Mouse (Mus musculus): ENCODE measurements around the gene Nlrp6. TPM values are rescaled to one million over a fixed set of nuclear protein-coding genes. Genes with fewer than 3 reads are reported as not detected.
A peak's percentile ranks its signal among the peaks of the same experiment; 100 is the strongest.
"Not testable (repeated sequence)": the region's sequence is repeated elsewhere in the genome, so short reads cannot be mapped to it uniquely, and the experiment has no call there.

Nlrp6 gene
- polyA plus RNA-seq, 1 experiment from 2014 or later, result 18.8 TPM

GRCm38 (mm10) chr7:140881696-140882468 is 38.8 kb upstream of the Nlrp6 start, which contains the start of the genes Psmd13 and Sirt3:
Psmd13 (plus strand) TSS chr7:140881968.
Sirt3 (minus strand) TSS chr7:140882309.
- H3K27ac ChIP-seq (ENCODE audit: low read depth), result peak within 1 kb of the TSS; percentile 93
- DNase-seq (peak; percentile 95), ATAC-seq (peak; percentile 88)
- peak within 1 kb of the TSS; percentile 88 for H3K4me3 ChIP-seq (ENCODE audit: low read depth, low read length)
- TF ChIP-seq EP300 (IDR thresholded peaks at IDR 0.05; ENCODE audit: low read depth) (no peak), CTCF (IDR thresholded peaks at IDR 0.05; ENCODE audit: low read depth) (no peak)
- peak within 1 kb of the TSS; percentile 90 for H3K9ac ChIP-seq (replicated peaks)
- peaks cover 27% of the 10 kb centered on the region for H3K36me3 ChIP-seq (replicated peaks; ENCODE audit: insufficient read depth, low read length)
- peaks cover 22% of the 10 kb centered on the region for H3K4me1 ChIP-seq (ENCODE audit: insufficient read depth)
- H3K4me2 ChIP-seq (ENCODE audit: low read depth, low read length), result peak within 1 kb of the TSS; percentile 89
- 2% methylated on average over 59 of the region's 59 CpGs for WGBS (ENCODE audit: insufficient replicate concordance)
- H3K27me3 ChIP-seq (ENCODE audit: insufficient read depth, low read length), result no peaks in the 10 kb centered on the region
- no peaks in the 10 kb centered on the region for H3K9me3 ChIP-seq (ENCODE audit: low read length)

GRCm38 (mm10) chr7:140882469-140882803 is 38.3 kb upstream of the Nlrp6 start:
- peaks cover 22% of the 10 kb centered on the region for H3K4me1 ChIP-seq (ENCODE audit: insufficient read depth)
- no peak for TF ChIP-seq CTCF (IDR thresholded peaks at IDR 0.05; ENCODE audit: low read depth)
- no peak for TF ChIP-seq EP300 (IDR thresholded peaks at IDR 0.05; ENCODE audit: low read depth)
- H3K4me2 ChIP-seq (ENCODE audit: low read depth, low read length), result peak overlapping the region; percentile 89
- 3% methylated on average over 12 of the region's 12 CpGs for WGBS (ENCODE audit: insufficient replicate concordance)
- H3K4me3 ChIP-seq (ENCODE audit: low read depth, low read length), result peak overlapping the region; percentile 88
- no peaks in the 10 kb centered on the region for H3K9me3 ChIP-seq (ENCODE audit: low read length)
- H3K9ac ChIP-seq (replicated peaks), result peak overlapping the region; percentile 90
- ATAC-seq, result peak; percentile 8
- no peak for DNase-seq
- peaks cover 26% of the 10 kb centered on the region for H3K36me3 ChIP-seq (replicated peaks; ENCODE audit: insufficient read depth, low read length)
- peak overlapping the region; percentile 93 for H3K27ac ChIP-seq (ENCODE audit: low read depth)
- no peaks in the 10 kb centered on the region for H3K27me3 ChIP-seq (ENCODE audit: insufficient read depth, low read length)

- not testable (repeated sequence) for H3K4me2 ChIP-seq (ENCODE audit: low read depth, low read length); H3K27me3 ChIP-seq (ENCODE audit: insufficient read depth, low read length); H3K9me3 ChIP-seq (ENCODE audit: low read length); H3K9ac ChIP-seq (replicated peaks); H3K4me1 ChIP-seq (ENCODE audit: insufficient read depth); DNase-seq; H3K4me3 ChIP-seq (ENCODE audit: low read depth, low read length); H3K27ac ChIP-seq (ENCODE audit: low read depth); ATAC-seq
- peaks cover 67% of the 10 kb centered on the region for H3K36me3 ChIP-seq (replicated peaks; ENCODE audit: insufficient read depth, low read length)
- WGBS (ENCODE audit: insufficient replicate concordance), result 94% methylated on average over 16 of the region's 16 CpGs
Observed at GRCm38 (mm10) chr7:140890636-140891035, 30.1 kb upstream of the Nlrp6 start.

GRCm38 (mm10) chr7:140894031-140894430 is 26.7 kb upstream of the Nlrp6 start:
- ATAC-seq (no peak), DNase-seq (no peak)
- H3K27me3 ChIP-seq (ENCODE audit: insufficient read depth, low read length), result no peaks in the 10 kb centered on the region
- H3K4me2 ChIP-seq (ENCODE audit: low read depth, low read length), result no peak overlapping the region
- WGBS (ENCODE audit: insufficient replicate concordance), result 84% methylated on average over 7 of the region's 7 CpGs
- H3K36me3 ChIP-seq (replicated peaks; ENCODE audit: insufficient read depth, low read length), result peaks cover 59% of the 10 kb centered on the region
- no peak overlapping the region for H3K9ac ChIP-seq (replicated peaks)
- H3K27ac ChIP-seq (ENCODE audit: low read depth), result no peak overlapping the region
- no peaks in the 10 kb centered on the region for H3K9me3 ChIP-seq (ENCODE audit: low read length)
- no peak overlapping the region for H3K4me3 ChIP-seq (ENCODE audit: low read depth, low read length)
- TF ChIP-seq CTCF (IDR thresholded peaks at IDR 0.05; ENCODE audit: low read depth) (no peak), EP300 (IDR thresholded peaks at IDR 0.05; ENCODE audit: low read depth) (no peak)
- H3K4me1 ChIP-seq (ENCODE audit: insufficient read depth), result no peaks in the 10 kb centered on the region

- no peaks in the 10 kb centered on the region for H3K27me3 ChIP-seq (ENCODE audit: insufficient read depth, low read length)
- ATAC-seq, result no peak
- H3K4me2 ChIP-seq (ENCODE audit: low read depth, low read length), result no peak overlapping the region
- no peak for TF ChIP-seq EP300 (IDR thresholded peaks at IDR 0.05; ENCODE audit: low read depth)
- no peak for TF ChIP-seq CTCF (IDR thresholded peaks at IDR 0.05; ENCODE audit: low read depth)
- no peak overlapping the region for H3K4me3 ChIP-seq (ENCODE audit: low read depth, low read length)
- peaks cover 57% of the 10 kb centered on the region for H3K36me3 ChIP-seq (replicated peaks; ENCODE audit: insufficient read depth, low read length)
- no peaks in the 10 kb centered on the region for H3K9me3 ChIP-seq (ENCODE audit: low read length)
- H3K4me1 ChIP-seq (ENCODE audit: insufficient read depth), result no peaks in the 10 kb centered on the region
- H3K27ac ChIP-seq (ENCODE audit: low read depth), result no peak overlapping the region
- H3K9ac ChIP-seq (replicated peaks), result no peak overlapping the region
- 89% methylated on average over 3 of the region's 3 CpGs for WGBS (ENCODE audit: insufficient replicate concordance)
- DNase-seq, result no peak
Observed at GRCm38 (mm10) chr7:140894611-140895010, 26.1 kb upstream of the Nlrp6 start.

- Histone ChIP-seq H3K9me3 (ENCODE audit: low read length) (no peaks in the 10 kb centered on the region), H3K27ac (ENCODE audit: low read depth) (no peak overlapping the region), H3K36me3 (replicated peaks; ENCODE audit: insufficient read depth, low read length) (peaks cover 39% of the 10 kb centered on the region), H3K27me3 (ENCODE audit: insufficient read depth, low read length) (no peaks in the 10 kb centered on the region), H3K9ac (replicated peaks) (no peak overlapping the region), H3K4me1 (ENCODE audit: insufficient read depth) (no peaks in the 10 kb centered on the region), H3K4me3 (ENCODE audit: low read depth, low read length) (no peak overlapping the region), H3K4me2 (ENCODE audit: low read depth, low read length) (no peak overlapping the region)
- DNase-seq (no peak), ATAC-seq (no peak)
- 77% methylated on average over 7 of the region's 7 CpGs for WGBS (ENCODE audit: insufficient replicate concordance)
- no peak for TF ChIP-seq EP300 (IDR thresholded peaks at IDR 0.05; ENCODE audit: low read depth)
- no peak for TF ChIP-seq CTCF (IDR thresholded peaks at IDR 0.05; ENCODE audit: low read depth)
Observed at GRCm38 (mm10) chr7:140897863-140898262, 22.8 kb upstream of the Nlrp6 start.
